Mouse (Mus musculus): ENCODE measurements around the gene Dpf2. TPM values are rescaled to one million over a fixed set of nuclear protein-coding genes. Genes with fewer than 3 reads are reported as not detected.
"Not testable (repeated sequence)": the region's sequence is repeated elsewhere in the genome, so short reads cannot be mapped to it uniquely, and the experiment has no call there.

Dpf2 gene
- polyA plus RNA-seq, 1 experiment = 136 TPM

DNA sequence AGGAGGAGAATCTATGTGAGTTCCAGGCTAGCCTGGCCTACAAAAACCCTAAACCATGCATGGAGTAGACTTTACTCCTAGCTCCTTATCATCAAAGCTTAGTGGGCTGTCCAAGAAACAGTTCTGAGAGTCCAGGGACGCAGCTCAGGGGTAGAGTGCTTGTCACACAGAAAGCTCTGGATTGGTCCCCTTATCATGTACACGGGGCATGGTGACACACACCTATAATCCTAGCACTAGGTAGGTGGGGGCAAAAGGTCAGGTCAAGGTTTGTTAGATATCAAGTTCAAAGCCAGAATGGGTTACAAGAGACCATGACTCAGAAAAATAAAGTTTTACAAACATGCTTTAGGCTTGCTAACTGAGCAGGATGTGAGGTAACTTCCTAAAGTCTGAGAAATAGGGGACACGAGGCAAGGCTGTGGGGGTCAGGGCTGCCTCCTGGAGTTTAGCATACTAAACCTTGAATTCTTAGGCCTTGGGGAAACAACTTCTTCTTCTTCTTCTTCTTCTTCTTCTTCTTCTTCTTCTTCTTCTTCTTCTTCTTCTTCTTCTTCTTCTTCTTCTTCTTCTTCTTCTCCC lies 25.5 kb downstream of the Dpf2 start:
- no peak for DNase-seq
- TF ChIP-seq POLR2A (IDR thresholded peaks at IDR 0.05; ENCODE audit: borderline replicate concordance, insufficient read depth, low read length) (no peak), CTCF (IDR thresholded peaks at IDR 0.05; ENCODE audit: borderline replicate concordance, insufficient read depth, low read depth, low read length) (no peak)
- H3K4me3 ChIP-seq (replicated peaks; ENCODE audit: insufficient read depth, low read depth, low read length) = no peak overlapping the region
- no peak overlapping the region for H3K27ac ChIP-seq (ENCODE audit: insufficient read depth, low read length)
- no peaks in the 10 kb centered on the region for H3K27me3 ChIP-seq (ENCODE audit: control insufficient read depth, insufficient read depth, low read length)
- WGBS = 89% methylated on average over 3 of the region's 3 CpGs
- no peaks in the 10 kb centered on the region for H3K4me1 ChIP-seq (ENCODE audit: control insufficient read depth, insufficient read depth, low read length)

DNA sequence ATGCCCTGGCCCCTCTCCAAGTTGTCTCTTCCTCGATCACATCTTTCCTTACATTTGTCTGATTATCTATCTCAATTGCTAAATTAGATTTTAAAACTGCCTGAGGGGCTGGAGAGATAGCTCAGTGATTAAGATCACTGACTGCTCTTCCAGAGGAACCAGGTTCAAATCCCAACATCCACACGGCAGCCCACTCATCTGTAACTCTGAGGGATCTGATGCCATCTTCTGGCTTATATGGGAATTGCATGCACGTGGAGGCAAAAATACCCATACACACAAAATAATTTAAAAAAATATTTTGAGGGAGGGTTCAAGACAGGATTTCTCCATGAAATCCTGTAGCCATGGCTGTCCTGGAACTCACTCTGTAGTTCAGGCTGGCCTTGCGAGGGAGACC lies 27.0 kb downstream of the Dpf2 start:
- H3K4me3 ChIP-seq (replicated peaks; ENCODE audit: insufficient read depth, low read depth, low read length) = no peak overlapping the region
- no peak for TF ChIP-seq POLR2A (IDR thresholded peaks at IDR 0.05; ENCODE audit: borderline replicate concordance, insufficient read depth, low read length)
- TF ChIP-seq CTCF (IDR thresholded peaks at IDR 0.05; ENCODE audit: borderline replicate concordance, insufficient read depth, low read depth, low read length) = peak; percentile 15; the same call in 1 of the 2 replicates
- H3K4me1 ChIP-seq (ENCODE audit: control insufficient read depth, insufficient read depth, low read length) = no peaks in the 10 kb centered on the region
- no peak overlapping the region for H3K27ac ChIP-seq (ENCODE audit: insufficient read depth, low read length)
- no peak for DNase-seq
- 57% methylated on average over 4 of the region's 4 CpGs for WGBS
- no peaks in the 10 kb centered on the region for H3K27me3 ChIP-seq (ENCODE audit: control insufficient read depth, insufficient read depth, low read length)

- Histone ChIP-seq H3K4me1 (ENCODE audit: control insufficient read depth, insufficient read depth, low read length) (no peaks in the 10 kb centered on the region), H3K27me3 (ENCODE audit: control insufficient read depth, insufficient read depth, low read length) (no peaks in the 10 kb centered on the region), H3K4me3 (replicated peaks; ENCODE audit: insufficient read depth, low read depth, low read length) (no peak overlapping the region), H3K27ac (ENCODE audit: insufficient read depth, low read length) (no peak overlapping the region)
- 60% methylated on average over 1 of the region's 1 CpGs for WGBS
- TF ChIP-seq CTCF (IDR thresholded peaks at IDR 0.05; ENCODE audit: borderline replicate concordance, insufficient read depth, low read depth, low read length) = no peak
- TF ChIP-seq POLR2A (IDR thresholded peaks at IDR 0.05; ENCODE audit: borderline replicate concordance, insufficient read depth, low read length) = no peak
- no peak for DNase-seq
Measured at GRCm38 (mm10) chr19:5883935-5884334, 28.9 kb downstream of the Dpf2 start.

DNA sequence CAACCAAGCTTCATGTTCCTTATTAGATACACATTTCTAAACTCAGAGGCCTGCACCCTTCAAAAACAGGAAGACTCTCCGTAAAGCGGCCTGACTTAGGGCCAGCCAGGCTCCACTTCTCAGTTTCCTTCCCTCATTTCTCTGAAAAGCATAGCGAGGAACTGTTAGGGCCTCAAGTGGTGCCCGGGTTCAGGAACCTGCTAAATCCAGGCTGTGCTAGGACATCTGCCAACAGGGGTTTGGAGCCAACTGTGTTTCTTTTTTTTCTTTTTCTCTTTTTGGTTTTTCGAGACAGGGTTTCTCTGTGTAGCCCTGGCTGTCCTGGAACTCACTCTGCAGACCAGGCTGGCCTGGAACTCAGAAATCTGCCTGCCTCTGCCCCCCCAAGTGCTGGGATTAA lies 30.7 kb downstream of the Dpf2 start:
- 55% methylated on average over 5 of the region's 5 CpGs for WGBS
- not testable (repeated sequence) for H3K27ac ChIP-seq (ENCODE audit: insufficient read depth, low read length); H3K27me3 ChIP-seq (ENCODE audit: control insufficient read depth, insufficient read depth, low read length); H3K4me3 ChIP-seq (replicated peaks; ENCODE audit: insufficient read depth, low read depth, low read length); DNase-seq; H3K4me1 ChIP-seq (ENCODE audit: control insufficient read depth, insufficient read depth, low read length)

DNA sequence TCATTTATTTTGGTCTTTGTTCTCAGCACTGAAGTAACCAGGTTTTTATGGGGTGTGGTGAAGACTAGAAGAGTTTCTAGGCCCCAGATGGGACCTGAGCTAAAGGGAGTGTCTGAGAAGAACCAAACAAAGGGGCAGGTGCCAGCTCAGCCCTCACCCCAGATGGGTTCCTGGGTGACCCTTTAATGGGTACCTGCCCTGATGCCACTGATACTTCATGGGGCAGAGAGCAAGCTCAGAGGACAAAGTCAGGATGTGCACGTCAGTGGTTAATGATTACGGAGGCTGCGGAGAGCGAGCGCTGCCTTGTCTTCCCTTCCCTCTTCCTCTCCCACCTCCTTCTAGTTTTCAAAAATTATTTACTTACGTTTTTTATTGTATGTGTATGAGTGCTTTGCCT lies 31.7 kb downstream of the Dpf2 start:
- no peaks in the 10 kb centered on the region for H3K27me3 ChIP-seq (ENCODE audit: control insufficient read depth, insufficient read depth, low read length)
- no peak overlapping the region for H3K27ac ChIP-seq (ENCODE audit: insufficient read depth, low read length)
- WGBS = 98% methylated on average over 6 of the region's 6 CpGs
- DNase-seq = no peak
- no peaks in the 10 kb centered on the region for H3K4me1 ChIP-seq (ENCODE audit: control insufficient read depth, insufficient read depth, low read length)
- TF ChIP-seq POLR2A (IDR thresholded peaks at IDR 0.05; ENCODE audit: borderline replicate concordance, insufficient read depth, low read length) = no peak
- TF ChIP-seq CTCF (IDR thresholded peaks at IDR 0.05; ENCODE audit: borderline replicate concordance, insufficient read depth, low read depth, low read length) = no peak
- no peak overlapping the region for H3K4me3 ChIP-seq (replicated peaks; ENCODE audit: insufficient read depth, low read depth, low read length)

DNA sequence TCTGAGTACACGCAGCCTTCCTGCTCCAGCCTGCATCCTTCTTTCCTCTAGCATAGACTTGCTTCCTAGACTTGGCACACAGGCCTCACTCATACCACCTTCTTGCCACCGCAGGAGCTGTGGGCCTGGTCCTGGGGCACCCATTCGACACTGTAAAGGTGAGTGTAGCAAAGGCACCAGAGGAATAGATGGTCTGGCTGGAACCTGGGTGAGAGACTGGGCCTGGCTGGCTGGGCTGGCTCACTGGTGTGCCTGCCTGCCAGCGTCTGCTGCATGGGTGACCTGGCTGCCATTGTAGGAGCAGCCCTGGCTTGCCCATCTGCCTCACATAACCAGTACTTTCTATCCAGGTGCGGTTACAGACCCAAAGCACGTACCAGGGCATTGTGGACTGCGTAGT lies 33.1 kb downstream of the Dpf2 start:
- no peak for TF ChIP-seq CTCF (IDR thresholded peaks at IDR 0.05; ENCODE audit: borderline replicate concordance, insufficient read depth, low read depth, low read length)
- no peak for TF ChIP-seq POLR2A (IDR thresholded peaks at IDR 0.05; ENCODE audit: borderline replicate concordance, insufficient read depth, low read length)
- WGBS = 91% methylated on average over 7 of the region's 7 CpGs
- DNase-seq = no peak

DNA sequence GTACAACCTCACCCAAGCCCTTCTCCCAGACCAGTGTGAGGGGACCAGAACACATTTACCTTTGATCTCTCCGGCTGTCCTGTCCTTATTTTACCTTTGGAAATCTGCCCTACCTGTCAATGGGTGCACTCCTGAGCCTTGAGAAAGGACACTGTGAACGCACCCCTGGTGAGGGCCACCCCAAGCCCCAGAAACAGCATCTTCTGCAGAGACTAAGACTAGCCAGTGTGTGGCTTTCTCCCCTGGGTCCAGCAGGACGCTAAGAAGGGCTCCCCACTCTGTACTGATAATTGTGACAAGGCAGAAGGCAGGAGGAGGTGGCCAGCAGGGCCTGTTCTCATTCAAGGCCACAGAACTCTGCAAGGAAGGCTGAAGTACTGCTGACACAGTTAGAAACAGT lies 33.9 kb downstream of the Dpf2 start:
- TF ChIP-seq CTCF (IDR thresholded peaks at IDR 0.05; ENCODE audit: borderline replicate concordance, insufficient read depth, low read depth, low read length) (no peak), POLR2A (IDR thresholded peaks at IDR 0.05; ENCODE audit: borderline replicate concordance, insufficient read depth, low read length) (no peak)
- Histone ChIP-seq H3K4me1 (ENCODE audit: control insufficient read depth, insufficient read depth, low read length) (peaks cover 4% of the 10 kb centered on the region; the same call in 1 of the 2 replicates), H3K27me3 (ENCODE audit: control insufficient read depth, insufficient read depth, low read length) (no peaks in the 10 kb centered on the region), H3K27ac (ENCODE audit: insufficient read depth, low read length) (no peak overlapping the region), H3K4me3 (replicated peaks; ENCODE audit: insufficient read depth, low read depth, low read length) (no peak overlapping the region)
- no peak for DNase-seq
- WGBS = 75% methylated on average over 3 of the region's 3 CpGs

More for the DNA sequence above, 33.1 kb downstream of the Dpf2 start:
- Histone ChIP-seq H3K27me3 (ENCODE audit: control insufficient read depth, insufficient read depth, low read length) (no peaks in the 10 kb centered on the region), H3K4me1 (ENCODE audit: control insufficient read depth, insufficient read depth, low read length) (peaks cover 4% of the 10 kb centered on the region; the same call in 1 of the 2 replicates), H3K27ac (ENCODE audit: insufficient read depth, low read length) (no peak overlapping the region), H3K4me3 (replicated peaks; ENCODE audit: insufficient read depth, low read depth, low read length) (no peak overlapping the region)

DNA sequence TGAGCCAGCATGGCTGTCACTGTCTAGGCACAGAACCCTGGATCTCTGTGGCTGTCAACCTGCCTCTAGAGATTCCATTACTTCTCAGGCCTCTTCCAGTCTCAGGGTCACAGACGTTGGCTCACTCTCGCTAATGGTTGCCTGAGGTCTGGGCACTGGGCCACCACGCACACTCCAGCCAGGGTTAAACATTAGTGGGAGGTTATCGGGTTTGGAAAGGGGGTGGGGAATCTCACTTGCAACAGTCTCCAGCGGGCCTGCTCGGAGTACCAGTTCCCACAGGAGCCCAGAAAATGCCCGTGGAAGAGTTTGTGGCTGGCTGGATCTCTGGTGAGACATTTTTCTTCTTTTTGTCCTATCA lies 34.5 kb downstream of the Dpf2 start:
- Histone ChIP-seq H3K4me3 (replicated peaks; ENCODE audit: insufficient read depth, low read depth, low read length) (no peak overlapping the region), H3K27me3 (ENCODE audit: control insufficient read depth, insufficient read depth, low read length) (no peaks in the 10 kb centered on the region), H3K27ac (ENCODE audit: insufficient read depth, low read length) (no peak overlapping the region), H3K4me1 (ENCODE audit: control insufficient read depth, insufficient read depth, low read length) (peaks cover 4% of the 10 kb centered on the region; the same call in 1 of the 2 replicates)
- 41% methylated on average over 7 of the region's 7 CpGs for WGBS
- TF ChIP-seq CTCF (IDR thresholded peaks at IDR 0.05; ENCODE audit: borderline replicate concordance, insufficient read depth, low read depth, low read length) (no peak), POLR2A (IDR thresholded peaks at IDR 0.05; ENCODE audit: borderline replicate concordance, insufficient read depth, low read length) (no peak)
- DNase-seq = no peak
